Mouse (Mus musculus) hindlimb bud, embryonic 11.5 days (tissue): ENCODE results near the gene Grin3b.

Source experiments
- DNase-seq: peaks from one replicate; pipeline ENCODE4 v3.0.0-alpha.2; 2012; ENCODE audit warnings: low read depth, low spot score; ENCODE audit errors: extremely low spot score

Gene Grin3b

DNA sequence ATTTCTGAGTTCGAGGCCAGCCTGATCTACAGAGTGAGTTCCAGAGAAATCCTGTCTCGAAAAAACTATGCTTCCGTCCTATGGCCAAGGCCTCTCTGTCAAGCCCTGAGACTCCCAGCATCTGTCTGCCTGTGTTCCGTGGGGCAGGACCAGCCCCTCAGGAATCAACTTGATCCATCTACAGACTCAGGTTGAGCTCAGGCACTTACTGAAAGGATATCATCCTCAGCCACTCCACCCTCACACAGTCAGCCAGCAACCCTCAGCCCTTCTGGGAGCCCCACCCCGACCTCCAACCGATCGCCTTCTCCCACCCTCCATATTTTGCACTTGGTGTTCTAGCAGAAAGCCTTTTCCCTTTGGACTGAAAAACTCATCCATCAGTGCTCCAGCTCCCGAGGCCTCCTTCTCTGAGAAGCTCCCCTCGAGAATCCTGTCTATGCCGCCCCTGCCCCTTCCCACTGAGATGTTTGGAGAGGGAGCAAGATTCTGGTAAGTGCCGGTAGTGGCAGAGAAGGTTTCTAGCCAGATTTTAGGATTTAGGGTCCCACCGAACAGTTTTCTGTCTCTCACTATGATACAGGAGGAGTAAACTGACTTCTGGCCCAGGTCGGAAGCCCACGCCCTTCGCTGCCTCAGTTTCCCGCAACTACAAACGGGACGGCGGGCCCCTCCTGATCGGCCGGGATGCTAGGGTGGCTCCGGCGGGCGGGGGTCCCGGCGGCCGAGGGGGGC is 17.4 kb downstream of the Grin3b start:
- no peak for DNase-seq

DNA sequence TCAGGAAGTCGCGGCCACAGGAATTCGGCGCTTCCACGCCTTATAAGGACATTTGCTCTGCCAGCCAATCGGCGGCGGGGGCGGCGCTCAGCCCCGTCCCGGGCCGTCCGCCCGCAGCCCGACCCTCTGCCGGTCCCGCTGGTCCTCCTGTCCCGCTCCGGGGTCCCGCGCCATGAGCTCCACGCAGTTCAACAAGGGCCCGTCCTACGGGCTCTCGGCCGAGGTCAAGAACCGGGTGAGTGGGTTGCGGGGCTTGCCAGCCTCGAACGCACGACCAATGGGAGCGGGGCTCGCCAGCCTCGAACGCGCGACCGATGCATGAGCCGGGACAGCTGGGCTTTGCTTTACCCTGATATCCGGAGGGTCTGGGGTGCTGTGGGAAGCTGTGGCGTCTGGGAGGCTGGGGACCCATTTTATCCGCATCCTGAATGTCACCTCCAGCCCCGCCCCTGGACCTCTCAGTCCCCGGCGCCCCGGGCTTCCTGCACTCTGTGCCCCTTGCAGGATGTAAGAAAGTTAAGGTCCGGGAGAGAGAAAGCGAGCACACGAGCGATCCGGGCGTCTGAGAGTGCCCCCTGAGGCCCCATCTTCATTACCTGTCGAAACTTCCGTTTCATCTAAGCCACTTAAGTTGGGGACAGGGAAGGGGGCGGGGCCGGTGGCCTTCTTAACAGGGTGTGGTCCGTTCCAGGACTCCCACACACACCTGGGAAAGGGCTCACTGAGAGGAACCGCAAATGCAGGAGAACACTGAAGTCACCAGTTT is 18.2 kb downstream of the Grin3b start, which contains the start of gene Cnn2:
TSS of gene Cnn2 (plus strand) at position 79 of the 766 bp plus-strand sequence.
- DNase-seq = no peak

DNA sequence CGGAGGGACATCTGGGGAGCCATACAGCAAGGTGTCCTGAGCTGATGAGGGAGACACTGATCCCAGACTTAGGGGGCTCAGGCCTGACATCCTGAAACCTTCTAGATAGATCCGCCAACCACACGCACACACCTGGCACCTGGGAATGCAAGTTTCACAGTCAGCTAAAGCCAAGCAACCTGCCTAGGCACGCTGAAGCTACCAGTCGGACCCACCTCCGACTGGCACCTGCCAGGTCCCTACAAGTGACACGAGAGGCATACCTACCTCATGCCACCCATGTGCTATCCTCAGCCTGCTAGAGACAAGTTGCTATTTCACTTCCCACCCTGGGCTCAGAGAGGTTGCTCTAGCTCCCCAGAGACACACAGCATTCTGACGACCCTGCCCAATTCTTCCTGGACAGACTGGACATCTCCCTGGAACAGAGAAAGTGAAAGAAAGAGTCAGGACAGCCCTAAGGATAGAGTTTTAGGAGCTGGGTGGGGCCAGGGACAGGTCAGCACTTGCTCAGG is 18.8 kb downstream of the Grin3b start:
- DNase-seq = no peak

DNA sequence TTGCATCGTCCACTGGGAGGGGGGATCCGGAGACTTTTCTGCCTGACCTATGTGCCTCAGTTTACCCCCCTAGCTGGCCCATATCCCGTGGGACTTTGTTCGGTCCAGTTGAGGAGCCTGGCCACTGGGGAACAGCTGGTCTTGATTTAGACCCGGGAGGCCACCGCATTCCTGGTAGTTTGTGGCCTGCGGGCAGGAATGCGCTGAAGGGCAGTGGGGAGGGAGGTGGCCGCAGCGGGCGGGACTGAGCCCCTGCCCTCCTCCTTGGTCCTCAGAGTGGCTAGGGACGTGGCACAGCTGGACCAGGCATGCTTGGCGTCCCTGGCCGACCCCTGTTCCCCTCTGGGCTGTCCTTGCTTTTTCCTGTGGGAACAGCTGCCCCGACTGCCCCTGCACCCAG is 19.4 kb downstream of the Grin3b start:
- no peak for DNase-seq

DNA sequence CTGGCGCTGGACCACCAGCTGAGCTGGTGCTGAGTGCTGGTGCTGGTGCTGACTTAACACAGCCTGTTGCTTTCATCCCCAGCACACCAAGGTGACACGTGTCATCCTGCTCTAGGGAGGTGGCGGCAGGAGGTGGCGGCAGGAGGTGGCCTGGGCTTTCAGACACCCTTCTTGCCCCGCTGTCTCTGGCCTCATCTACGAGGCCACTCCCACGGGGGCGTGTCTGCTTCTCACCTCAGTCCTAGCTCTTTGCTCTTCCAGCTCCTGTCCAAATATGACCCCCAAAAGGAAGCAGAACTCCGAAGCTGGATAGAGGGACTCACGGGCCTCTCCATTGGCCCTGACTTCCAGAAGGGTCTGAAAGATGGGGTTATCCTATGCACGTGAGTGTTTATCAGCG is 20.6 kb downstream of the Grin3b start:
- no peak for DNase-seq

DNA sequence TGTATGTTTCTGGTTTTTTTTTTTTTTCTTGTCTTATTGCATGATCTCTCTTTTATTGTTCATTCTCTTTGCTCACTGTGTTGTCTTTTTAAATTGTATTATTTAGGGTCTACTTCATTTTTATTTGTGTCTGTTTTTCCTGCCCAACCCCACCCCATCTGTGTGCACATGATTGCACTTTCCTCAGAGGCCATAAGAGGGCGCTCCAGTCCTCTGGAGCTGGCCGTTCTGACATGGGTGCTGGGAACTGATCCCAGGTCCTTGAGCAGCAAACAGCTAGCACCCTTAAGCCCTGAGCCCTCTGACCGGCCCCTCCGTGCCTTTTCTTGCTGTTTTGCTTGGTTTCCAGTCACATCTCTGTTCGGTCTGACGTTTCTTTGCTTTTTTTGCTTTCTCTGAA is 21.0 kb downstream of the Grin3b start:
- no peak for DNase-seq

DNA sequence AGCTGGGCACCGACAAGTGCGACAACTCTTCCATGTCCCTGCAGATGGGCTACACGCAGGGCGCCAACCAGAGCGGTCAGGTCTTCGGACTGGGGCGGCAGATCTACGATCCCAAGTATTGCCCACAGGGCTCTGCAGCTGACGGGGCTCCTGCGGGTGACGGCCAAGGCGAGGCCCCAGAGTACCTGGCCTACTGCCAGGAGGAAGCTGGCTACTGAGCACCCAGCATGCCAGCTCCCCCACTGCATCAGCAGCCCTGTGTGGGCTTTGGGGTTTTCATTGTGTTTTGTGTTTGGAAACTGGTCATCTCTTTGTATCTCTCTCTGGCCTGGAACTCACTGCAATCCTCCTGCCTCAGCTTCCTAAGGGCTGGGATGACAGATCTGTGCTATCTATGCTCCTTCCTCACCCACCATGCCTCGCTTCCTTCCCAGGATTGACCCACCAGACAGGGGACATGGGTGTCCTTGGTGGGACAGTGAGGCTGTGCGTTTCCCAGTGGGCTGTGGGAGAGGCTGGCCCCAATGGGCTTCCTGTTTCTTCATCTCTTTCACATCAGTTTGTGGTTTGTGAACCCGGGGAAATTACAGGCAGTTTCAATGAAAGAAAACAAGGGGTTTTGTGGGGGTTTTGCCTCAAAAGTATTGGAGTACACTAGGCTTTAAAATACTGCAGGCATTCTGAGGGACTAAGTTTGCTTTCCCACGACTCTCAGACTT is 24.0 kb downstream of the Grin3b start:
- no peak for DNase-seq

DNA sequence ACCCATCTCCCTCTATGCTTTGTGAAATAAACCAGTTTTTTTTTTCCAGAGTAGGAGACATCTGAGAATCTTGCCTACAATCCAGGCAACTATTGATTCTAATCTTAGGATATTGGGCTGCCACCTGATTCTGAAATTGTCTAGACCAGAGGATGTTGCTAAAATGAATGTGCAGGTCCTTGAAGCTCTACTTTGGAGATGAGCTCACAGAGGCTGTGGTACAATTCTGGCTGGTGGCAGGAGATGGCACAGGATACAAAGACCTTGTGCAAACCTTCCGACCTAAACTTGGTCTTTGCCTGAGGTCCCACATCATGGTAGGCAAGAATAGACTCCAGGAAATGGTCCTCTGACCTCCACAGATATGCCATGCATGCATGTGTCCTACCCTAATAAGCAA is 25.1 kb downstream of the Grin3b start:
- no peak for DNase-seq

DNA sequence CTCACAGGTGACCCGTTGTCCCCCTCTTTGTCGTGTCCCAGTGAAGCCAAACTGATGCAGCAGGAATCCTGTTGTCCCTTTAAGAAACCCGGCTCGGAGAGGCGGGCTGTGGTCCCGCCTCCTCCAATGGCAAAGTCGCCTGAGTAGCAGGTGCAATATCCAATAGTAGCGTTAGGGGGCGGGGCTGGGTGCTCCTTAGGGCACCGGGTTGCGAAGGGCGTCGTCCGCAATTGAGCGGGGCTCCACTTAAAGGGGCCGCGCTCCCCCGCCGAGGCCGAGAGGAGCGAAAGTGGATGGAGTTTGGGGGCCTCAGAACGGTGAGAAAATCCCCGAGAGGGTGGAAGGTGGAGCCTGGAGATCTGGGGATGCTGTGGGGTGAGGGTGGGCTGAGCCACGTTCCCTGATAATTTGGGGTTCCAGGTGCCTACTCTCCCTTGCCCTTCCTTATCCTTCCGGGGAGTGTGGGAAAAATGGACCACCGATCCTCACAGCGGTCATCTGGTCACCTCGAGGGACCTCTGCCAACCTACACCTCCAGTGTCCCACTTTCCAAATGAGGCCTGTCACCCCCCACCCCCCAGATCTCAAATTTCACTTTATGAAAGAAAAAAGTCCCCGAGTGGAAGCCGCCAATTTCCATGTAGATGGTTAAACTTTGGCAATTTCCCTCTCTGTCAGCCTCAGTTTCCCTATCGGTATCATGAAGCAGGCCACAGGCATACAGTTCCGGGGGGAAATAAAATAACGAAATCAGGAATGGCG is 25.9 kb downstream of the Grin3b start, which contains the start of gene Abca7:
TSS of gene Abca7 (plus strand) at position 223 of the 762 bp plus-strand sequence.
- DNase-seq = no peak

DNA sequence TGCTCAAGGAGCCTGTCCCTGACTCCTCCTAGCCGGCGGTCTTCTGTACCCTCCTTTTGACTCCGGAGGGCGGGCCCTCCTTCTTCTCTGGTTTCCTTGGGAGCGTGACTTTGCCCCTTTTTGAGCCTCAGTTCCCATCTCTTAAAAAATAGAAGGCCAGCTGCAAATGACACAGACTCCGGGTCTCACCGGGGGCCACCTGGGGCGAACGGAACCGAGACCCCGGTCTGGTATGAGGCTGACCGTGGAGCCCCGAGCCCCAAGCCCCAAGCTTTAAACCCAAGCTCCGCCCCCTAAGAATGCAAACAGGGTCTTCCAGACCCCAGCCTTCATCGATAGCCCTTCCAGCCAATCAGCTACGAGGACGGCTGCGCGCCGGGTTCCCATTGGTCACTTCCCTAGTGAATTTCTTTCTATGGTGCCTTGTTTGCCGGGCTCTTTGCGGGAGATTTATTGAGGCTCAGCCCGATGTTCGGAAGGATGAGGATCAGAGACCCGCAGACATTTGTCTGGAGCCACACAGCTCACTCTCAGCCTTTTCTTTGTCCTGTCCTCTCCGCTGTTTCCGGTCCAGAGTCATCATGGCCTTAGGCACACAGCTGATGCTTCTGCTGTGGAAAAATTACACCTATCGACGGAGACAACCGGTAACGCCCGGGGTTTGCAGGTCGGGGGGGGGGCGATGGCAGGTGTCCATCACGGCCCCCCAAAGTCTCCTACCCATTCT is 26.7 kb downstream of the Grin3b start:
- no peak for DNase-seq

DNA sequence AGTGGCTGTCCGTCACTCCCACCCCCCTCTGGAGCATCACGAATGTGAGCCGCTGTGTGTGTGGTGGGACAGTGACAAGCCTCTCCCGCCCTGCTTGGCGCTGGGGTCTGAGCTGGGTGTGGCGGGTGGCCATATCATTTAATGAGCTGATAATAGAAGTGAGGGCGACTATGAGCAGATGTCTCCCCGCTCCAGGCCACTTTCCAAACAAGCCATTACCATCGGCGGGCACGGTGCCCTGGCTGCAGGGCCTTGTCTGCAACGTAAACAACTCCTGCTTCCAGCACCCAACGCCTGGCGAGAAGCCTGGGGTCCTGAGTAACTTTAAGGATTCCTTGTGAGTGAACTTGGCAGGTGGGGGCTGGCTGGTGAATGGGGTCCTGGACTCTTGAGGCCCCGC is 27.3 kb downstream of the Grin3b start:
- DNase-seq = no peak

DNA sequence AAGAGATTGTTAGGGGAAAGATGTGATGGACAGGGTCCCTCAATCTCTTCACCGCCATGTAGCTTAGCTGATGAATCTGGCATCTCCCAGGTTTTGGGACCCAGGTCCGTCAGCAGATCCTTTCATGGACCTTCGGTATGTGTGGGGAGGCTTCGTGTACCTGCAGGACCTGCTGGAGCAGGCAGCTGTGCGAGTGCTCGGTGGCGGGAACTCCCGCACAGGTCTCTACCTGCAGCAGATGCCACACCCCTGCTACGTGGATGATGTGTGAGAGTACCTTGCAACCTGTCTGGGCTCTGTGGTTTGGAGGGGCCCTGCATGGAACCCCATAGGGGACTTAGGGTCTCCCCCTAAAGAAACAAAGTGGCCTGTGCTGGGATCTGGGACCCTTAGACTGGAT is 31.4 kb downstream of the Grin3b start:
- no peak for DNase-seq

DNA sequence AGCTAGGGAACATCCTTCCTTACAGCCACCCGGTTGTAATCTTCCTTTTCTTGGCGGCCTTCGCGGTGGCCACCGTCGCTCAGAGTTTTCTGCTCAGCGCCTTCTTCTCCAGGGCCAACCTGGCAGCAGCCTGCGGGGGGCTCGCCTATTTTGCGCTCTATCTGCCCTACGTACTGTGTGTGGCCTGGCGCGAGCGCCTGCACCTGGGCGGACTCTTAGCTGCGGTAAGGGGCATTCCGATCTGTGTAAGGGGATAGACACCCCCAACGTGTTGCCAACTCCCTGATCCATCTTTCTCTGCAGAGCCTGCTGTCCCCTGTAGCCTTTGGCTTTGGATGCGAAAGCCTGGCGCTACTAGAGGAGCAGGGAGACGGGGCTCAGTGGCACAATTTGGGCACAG is 32.3 kb downstream of the Grin3b start:
- DNase-seq = no peak

DNA sequence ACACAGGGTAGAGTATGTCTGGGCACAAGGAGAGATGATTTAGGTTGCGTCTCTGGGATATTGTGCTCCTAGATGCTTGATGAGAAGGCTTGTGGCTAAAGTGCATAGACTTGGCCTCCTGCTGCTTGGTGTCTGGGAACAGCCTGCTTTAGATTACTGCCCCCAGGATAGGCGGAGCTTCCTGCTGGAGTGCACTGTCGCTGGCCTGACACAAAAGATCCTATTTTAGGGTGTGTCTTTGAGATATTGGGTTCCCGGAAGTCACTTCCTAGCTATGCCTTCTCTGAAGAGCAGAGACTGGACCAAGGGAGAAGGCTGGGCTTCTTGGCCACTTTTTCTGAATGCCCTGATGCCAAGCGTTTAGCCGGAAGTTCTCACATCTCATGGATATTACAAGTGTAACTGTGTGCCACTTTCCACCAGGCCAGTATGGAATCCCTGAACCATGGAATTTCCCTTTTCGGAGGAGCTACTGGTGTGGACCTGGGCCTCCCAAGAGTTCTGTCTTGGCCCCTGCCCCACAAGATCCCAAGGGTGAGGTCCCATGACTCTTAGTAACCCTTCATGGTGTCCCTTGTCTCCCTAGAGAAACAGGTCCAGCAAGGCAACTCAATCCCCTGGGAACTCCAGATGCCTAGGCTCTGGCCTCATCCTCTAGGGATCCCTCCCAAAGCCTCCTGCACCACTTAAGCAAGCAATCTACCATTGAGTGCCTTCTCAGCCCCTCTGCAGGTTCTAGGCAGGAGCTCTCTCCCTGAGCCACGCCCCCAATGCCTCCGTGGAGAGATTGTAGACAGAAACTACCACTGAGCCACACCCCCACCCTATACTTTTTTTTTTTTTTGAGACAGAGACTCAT is 33.1 kb downstream of the Grin3b start:
- DNase-seq = no peak

DNA sequence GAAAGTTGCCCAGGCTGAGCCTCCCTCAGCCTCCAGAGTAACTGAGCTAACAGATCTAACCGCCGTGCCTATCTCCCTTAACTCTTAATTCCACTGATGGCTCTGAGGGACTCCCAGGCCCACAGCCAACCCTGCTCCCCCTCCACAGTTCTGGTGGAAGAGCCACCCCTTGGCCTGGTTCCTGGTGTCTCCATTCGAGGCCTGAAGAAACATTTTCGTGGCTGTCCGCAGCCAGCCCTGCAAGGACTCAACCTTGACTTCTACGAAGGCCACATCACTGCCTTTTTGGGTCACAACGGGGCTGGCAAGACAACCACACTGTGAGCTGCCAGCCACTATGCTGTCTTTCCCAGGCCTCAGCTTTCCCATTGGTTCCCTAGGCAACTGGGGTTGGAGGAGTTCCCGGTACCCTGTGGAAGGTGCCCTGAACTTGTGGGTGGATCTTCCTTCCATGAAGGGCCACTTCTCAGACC is 33.8 kb downstream of the Grin3b start:
- DNase-seq = no peak

DNA sequence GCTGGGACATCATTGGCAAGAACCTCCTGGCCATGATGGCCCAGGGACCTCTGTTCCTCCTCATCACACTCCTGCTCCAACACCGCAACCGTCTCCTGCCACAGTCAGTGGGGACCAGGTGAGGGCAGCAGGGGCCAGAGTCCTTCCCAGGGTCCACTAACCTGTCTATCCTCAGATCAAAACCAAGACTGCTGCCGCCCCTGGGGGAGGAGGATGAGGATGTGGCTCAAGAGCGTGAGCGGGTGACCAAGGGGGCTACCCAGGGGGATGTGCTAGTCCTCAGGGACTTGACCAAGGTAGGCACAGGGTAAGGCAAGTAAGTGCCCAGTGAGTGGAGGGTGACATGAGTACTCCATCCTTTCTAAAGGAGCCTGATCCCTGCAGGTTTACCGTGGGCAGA is 41.2 kb downstream of the Grin3b start:
- DNase-seq = no peak

DNA sequence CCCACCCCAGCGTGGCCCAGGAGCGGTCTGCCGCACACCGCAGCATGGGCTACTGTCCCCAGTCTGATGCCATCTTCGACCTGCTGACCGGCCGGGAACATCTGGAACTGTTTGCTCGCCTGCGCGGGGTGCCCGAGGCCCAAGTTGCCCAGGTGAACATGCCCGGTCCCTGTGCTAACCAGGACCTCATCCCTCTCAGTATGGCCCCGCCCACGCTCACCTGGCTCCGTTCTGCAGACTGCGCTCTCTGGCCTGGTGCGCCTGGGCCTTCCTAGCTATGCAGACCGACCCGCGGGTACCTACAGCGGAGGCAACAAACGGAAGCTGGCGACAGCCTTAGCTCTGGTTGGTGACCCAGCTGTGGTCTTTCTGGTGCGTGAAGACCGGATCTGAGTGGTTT is 43.1 kb downstream of the Grin3b start:
- DNase-seq = no peak

DNA sequence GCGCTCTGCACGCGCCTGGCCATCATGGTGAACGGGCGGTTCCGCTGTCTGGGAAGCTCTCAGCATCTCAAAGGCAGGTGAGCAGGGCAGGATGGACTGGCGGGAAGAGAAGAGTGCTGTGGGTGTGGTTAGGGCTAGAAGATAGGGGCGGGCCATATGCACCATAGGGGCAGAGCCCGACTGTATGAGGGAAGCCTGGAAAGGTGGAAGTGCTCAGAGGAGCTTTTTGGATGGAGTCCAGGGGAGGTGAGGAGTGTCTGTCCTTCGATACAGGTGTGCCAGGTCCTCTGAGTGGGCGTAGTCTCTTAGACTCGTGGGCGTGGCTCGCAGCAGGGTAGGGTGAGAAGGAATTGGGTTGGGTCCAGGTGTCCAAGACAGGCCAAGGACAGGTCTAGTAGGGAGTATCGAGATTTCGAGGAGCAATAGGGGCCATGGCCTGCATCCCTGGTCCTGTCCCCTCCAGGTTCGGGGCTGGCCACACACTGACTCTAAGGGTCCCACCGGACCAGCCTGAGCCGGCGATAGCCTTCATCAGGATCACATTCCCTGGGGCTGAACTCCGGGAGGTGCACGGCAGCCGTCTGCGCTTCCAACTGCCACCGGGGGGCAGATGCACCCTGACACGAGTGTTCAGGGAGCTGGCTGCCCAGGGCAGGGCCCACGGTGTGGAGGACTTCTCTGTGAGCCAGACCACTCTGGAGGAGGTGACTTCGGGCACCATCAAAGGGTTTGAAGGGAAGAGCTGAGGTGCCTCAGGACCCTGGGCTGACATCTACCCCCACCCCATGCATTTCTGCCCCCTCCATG is 44.2 kb downstream of the Grin3b start:
- DNase-seq = no peak
